Mouse (Mus musculus): Measurements from ENCODE around the gene Ccr10.
"Not testable (repeated sequence)": the region's sequence is repeated elsewhere in the genome, so short reads cannot be mapped to it uniquely, and the experiment has no call there.

The Ccr10 gene

GRCm38 (mm10) chr11:101170811-101171610 is 4.2 kb downstream of the Ccr10 start, which contains the start of gene Plekhh3:
TSS of gene Plekhh3 (minus strand) at chr11:101171351.
- peak; percentile 100 for DNase-seq

- DNase-seq = peak; percentile 52
These were observed 4.9 kb downstream of the Ccr10 start, which contains the start of gene Cntnap1 for GRCm38 (mm10) chr11:101170354-101170810. TSS of gene Cntnap1 (plus strand) at chr11:101170523.

- no peak for DNase-seq
These were observed 5.7 kb downstream of the Ccr10 start for GRCm38 (mm10) chr11:101169301-101170107.

GRCm38 (mm10) chr11:101168301-101168980 is 6.8 kb downstream of the Ccr10 start:
- DNase-seq = no peak

- no peak for DNase-seq
These were observed 7.3 kb downstream of the Ccr10 start for GRCm38 (mm10) chr11:101167963-101168300.

GRCm38 (mm10) chr11:101167211-101167962 is 7.9 kb downstream of the Ccr10 start:
- DNase-seq = no peak

DNA sequence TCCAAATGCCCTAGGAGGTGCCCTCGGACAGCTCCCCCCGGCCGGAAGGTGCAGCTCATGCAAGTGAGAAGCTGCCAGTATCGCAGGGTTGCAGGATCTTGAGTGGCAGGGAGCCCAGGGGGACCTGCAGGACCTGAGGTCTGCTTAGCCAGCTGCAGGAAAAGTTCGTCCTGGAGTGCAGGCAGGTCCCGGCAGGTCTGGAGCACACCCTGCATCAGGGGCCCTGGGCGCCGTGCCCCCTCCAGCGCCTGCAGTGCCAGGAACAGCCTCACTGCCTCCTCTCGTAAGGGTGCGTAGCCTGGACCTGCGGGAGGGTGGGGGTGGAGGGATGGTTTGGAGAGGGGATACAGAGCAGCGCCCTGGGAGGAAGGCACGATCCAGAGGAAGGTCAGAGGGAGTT is 8.9 kb downstream of the Ccr10 start:
- no peak for DNase-seq

- no peak for DNase-seq
These were observed 10.3 kb downstream of the Ccr10 start for GRCm38 (mm10) chr11:101164677-101165580.

DNA sequence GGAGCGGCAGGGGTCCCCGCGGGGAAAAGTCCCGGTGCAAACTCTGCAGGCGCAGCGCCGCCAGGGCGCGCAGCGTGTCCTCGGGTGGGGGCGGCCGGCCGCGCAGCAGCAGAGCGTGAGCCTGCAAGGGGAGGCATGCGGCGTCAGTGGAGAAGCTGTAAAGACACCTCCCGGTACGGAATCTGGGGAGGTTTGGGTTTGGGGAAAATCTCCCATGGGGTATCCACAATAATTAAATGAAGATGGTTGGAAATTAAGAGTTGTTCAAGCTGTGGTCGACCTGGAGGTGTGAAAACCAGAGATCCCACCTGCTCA is 10.9 kb downstream of the Ccr10 start:
- no peak for DNase-seq

DNA sequence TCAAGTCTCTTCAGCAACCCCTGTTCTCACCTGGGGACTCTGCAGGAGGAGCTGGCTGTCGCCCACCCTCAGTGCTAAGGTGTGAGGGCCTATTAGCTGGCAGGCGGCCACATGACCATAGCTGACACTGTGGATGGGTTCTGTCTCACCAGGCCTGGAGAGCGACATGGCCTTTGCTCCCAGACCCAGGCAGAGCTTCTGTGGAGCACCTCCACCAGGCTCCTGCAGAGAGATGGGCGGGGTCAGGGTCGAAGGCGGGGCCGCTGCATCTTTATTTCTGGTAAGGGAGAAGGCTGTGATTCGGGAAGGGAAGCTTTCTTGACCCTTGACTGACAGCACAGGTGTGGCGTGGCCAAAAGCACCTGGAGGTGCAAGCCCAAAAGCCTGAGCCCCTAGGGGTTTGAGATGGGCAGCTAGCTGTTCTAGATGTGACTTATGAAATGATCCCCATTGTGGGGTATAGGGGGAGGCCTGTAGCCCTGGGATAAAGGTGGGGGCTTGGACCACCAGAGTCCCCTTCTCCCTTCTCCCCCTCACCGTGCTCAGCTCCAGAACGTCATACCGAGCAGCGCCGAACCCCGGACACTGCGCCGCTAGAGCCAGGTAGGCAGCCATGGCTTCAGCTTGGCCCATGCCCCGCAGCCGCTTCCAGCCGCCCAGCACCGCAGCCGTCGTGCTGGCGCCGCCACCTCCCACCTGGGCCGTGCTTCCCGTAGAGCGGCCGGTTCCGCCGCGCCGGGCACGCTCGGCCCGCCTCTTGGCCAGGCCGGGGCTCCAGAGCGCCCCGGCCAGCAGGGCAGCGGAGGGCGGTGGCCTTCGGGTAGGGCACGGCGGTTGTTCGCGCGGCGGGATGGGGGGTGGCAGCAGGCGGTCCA is 11.5 kb downstream of the Ccr10 start:
- DNase-seq = no peak

- no peak for DNase-seq
These were observed 12.5 kb downstream of the Ccr10 start for GRCm38 (mm10) chr11:101162772-101163171.

GRCm38 (mm10) chr11:101162301-101162700 is 12.9 kb downstream of the Ccr10 start:
- no peak for DNase-seq

DNA sequence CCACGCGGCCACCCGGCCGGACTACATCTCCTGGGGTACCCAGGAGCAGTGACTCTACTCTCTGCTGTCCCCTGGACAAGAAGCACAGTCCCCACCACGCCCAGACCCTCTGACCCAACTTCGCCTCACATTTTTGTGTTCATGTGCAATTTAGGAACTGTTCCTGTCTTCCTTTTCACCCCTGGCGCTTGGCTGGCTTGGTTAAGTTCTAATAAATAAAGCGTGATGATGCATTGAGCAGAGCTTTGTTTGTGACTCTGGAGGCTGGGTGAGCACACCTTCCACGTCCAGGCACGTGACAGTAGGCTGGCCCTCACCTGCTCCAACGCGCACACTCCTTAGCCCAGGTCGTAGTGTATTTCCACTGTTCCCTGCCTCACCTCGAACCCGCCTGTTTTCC is 13.7 kb downstream of the Ccr10 start:
- DNase-seq = no peak

GRCm38 (mm10) chr11:101160981-101161505 is 14.2 kb downstream of the Ccr10 start:
- DNase-seq = not testable (repeated sequence)

DNA sequence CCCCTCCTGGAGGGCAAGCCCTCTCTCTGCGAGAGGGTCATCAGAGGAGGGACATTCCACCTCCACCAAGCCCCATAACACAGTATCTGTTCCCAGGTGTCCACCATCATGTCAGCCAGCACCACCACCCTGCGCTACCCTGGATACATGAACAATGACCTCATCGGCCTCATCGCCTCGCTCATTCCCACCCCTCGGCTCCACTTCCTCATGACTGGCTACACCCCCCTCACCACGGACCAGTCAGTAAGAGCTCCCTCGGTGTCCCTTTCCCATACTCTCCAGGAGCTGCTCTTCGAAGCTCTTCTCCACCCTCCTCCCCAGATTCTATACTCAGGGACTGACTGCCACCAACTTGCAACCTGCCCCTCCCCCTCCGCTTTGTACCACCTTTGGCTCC is 15.1 kb downstream of the Ccr10 start:
- DNase-seq = not testable (repeated sequence)

- DNase-seq = peak; percentile 86
These were observed 19.4 kb downstream of the Ccr10 start, which contains the start of gene Tubg2 for GRCm38 (mm10) chr11:101155728-101156371. TSS of gene Tubg2 (plus strand) at chr11:101155907.

GRCm38 (mm10) chr11:101155151-101155550 is 20.1 kb downstream of the Ccr10 start:
- DNase-seq = no peak

- no peak for DNase-seq
These were observed 20.6 kb downstream of the Ccr10 start for GRCm38 (mm10) chr11:101154648-101155047.

- no peak for DNase-seq
These were observed 22.4 kb downstream of the Ccr10 start for GRCm38 (mm10) chr11:101152825-101153224.

DNA sequence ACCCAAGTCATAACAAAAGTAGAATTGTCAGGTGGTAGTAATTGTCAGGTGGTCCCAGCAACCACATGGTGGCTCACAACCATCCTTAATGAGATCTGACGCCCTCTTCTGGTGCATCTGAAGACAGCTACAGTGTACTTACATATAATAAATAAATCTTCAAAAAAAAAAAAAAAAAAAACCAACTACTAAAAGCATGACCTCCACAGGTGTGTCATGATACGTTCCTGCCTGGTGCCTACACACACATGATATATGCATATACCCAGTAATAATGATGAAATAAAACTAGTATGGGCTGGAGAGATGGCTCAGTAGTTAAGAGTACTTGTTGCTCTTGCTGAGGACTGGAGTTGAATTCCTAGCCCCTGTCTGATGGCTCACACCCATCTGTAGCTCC is 24.2 kb downstream of the Ccr10 start:
- DNase-seq = no peak

Measured in retina, postnatal 1 day (tissue).